Mouse (Mus musculus) gastrocnemius, adult 8-10 months (tissue): Measurements from ENCODE around the gene Zfr2. TPM values are rescaled to one million over a fixed set of nuclear protein-coding genes. Genes with fewer than 3 reads are reported as not detected.
A peak's percentile ranks its signal among the peaks of the same experiment; 100 is the strongest.

Source experiments
- microRNA-seq: library from miRNA; unstranded; fragments of <30 nt; microRNA quantifications from one replicate; pipeline ENCODE4 v1.2.0, GENCODE M21; 2022
- total RNA-seq, 4 experiments: library from RNA; stranded (reverse); gene quantifications; 2 replicates each; pipeline ENCODE4 v1.2.4; 2022

The Zfr2 gene
- total RNA-seq, 4 experiments from 2014 or later, result 1.8 to 2.7 (median 2.1) TPM

Small RNA genes lying within 50 kb of the gene (microRNA-seq; reads per million reads assigned to microRNA genes)
- gene Mir3057, result 31.6 reads per million, percentile 31 among the genes with 10 or more reads in this experiment

Other genes starting within 250 kb of the Zfr2 start
- gene Gng7, start 218.2 kb upstream of the Zfr2 start, total RNA-seq, result 1 to 10 TPM; 1.1 to 2.7 (median 1.7) TPM
- gene Diras1, start 207.5 kb upstream of the Zfr2 start, total RNA-seq, result under 1 TPM in 1 of 4 experiments, not detected in 3; 0.24 TPM
- gene Slc39a3, start 195.7 kb upstream of the Zfr2 start, total RNA-seq, result 10 to 100 TPM; 12.9 to 15.3 (median 13.9) TPM
- 100 to 1,000 TPM in 3 of 4 experiments, 10 to 100 TPM in 1; 99.1 to 108 (median 105) TPM for gene Sgta, start 173.0 kb upstream of the Zfr2 start, total RNA-seq
- 10 to 100 TPM; 21.7 to 24.1 (median 22.9) TPM for gene Thop1, start 163.1 kb upstream of the Zfr2 start, total RNA-seq
- gene Creb3l3, start 134.3 kb upstream of the Zfr2 start, total RNA-seq, result under 1 TPM in 1 of 4 experiments, not detected in 3; 0.44 TPM
- gene Map2k2, start 127.2 kb upstream of the Zfr2 start, total RNA-seq, result 100 to 1,000 TPM; 197 to 233 (median 208) TPM
- gene Zbtb7a, start 97.9 kb upstream of the Zfr2 start, total RNA-seq, result 10 to 100 TPM; 24.8 to 28.9 (median 25.5) TPM
- gene Pias4, start 65.2 kb upstream of the Zfr2 start, total RNA-seq, result 10 to 100 TPM; 14.0 to 19.0 (median 16.2) TPM
- 1,000 to 10,000 TPM; 1,293 to 1,550 (median 1,345) TPM for gene Eef2, start 56.5 kb upstream of the Zfr2 start, total RNA-seq
- gene Dapk3, start 50.1 kb upstream of the Zfr2 start, total RNA-seq, result 10 to 100 TPM; 25.2 to 31.5 (median 27.3) TPM
- not detected for gene 4930442H23Rik, start 49.3 kb upstream of the Zfr2 start, total RNA-seq
- 100 to 1,000 TPM in 1 of 4 experiments, 10 to 100 TPM in 3; 15.3 to 106 (median 44.7) TPM for gene Nmrk2, start 31.1 kb upstream of the Zfr2 start, total RNA-seq
- not detected for gene Atcay, start 2.3 kb upstream of the Zfr2 start, total RNA-seq
- gene Matk, start 19.8 kb downstream of the Zfr2 start, total RNA-seq, result under 1 TPM in 2 of 4 experiments, not detected in 2; 0.31 TPM
- gene Mrpl54, start 33.8 kb downstream of the Zfr2 start, total RNA-seq, result 100 to 1,000 TPM in 3 of 4 experiments, 10 to 100 TPM in 1; 96.1 to 111 (median 102) TPM
- 100 to 1,000 TPM in 2 of 4 experiments, 10 to 100 TPM in 2; 94.6 to 106 (median 98.8) TPM for gene Apba3, start 33.8 kb downstream of the Zfr2 start, total RNA-seq
- not detected for gene Tjp3, start 58.4 kb downstream of the Zfr2 start, total RNA-seq
- gene Pip5k1c, start 59.8 kb downstream of the Zfr2 start, total RNA-seq, result 10 to 100 TPM; 18.5 to 22.8 (median 21.9) TPM
- 10 to 100 TPM in 1 of 4 experiments, 1 to 10 TPM in 3; 9.4 to 11.3 (median 9.8) TPM for gene Cactin, start 87.9 kb downstream of the Zfr2 start, total RNA-seq
- gene Tbxa2r, start 95.6 kb downstream of the Zfr2 start, total RNA-seq, result under 1 TPM; 0.12 to 0.36 (median 0.19) TPM
- 1 to 10 TPM in 1 of 4 experiments, under 1 TPM in 3; 0.46 to 1.2 (median 0.73) TPM for gene Gipc3, start 110.1 kb downstream of the Zfr2 start, total RNA-seq
- 10 to 100 TPM; 16.9 to 22.8 (median 21.1) TPM for gene Hmg20b, start 117.3 kb downstream of the Zfr2 start, total RNA-seq
- 1 to 10 TPM; 1.7 to 3.1 (median 2.1) TPM for gene Mfsd12, start 124.3 kb downstream of the Zfr2 start, total RNA-seq
- gene 4930404N11Rik, start 132.7 kb downstream of the Zfr2 start, total RNA-seq, result under 1 TPM; 0.22 to 0.68 (median 0.60) TPM
- gene Fzr1, start 145.4 kb downstream of the Zfr2 start, total RNA-seq, result 10 to 100 TPM; 14.8 to 18.5 (median 16.6) TPM
- gene Dohh, start 151.3 kb downstream of the Zfr2 start, total RNA-seq, result 10 to 100 TPM; 46.5 to 50.1 (median 47.4) TPM
- 1 to 10 TPM in 2 of 4 experiments, under 1 TPM in 2; 0.59 to 1.8 (median 1.1) TPM for gene Gm48551, start 151.3 kb downstream of the Zfr2 start, total RNA-seq
- 1 to 10 TPM in 2 of 4 experiments, under 1 TPM in 1, not detected in 1; 0.43 to 1.1 (median 1.1) TPM for gene Gm48552, start 155.8 kb downstream of the Zfr2 start, total RNA-seq
- gene Smim24, start 159.9 kb downstream of the Zfr2 start, total RNA-seq, result not detected
- gene Nfic, start 222.5 kb downstream of the Zfr2 start, total RNA-seq, result 100 to 1,000 TPM; 223 to 267 (median 235) TPM
- under 1 TPM in 2 of 4 experiments, not detected in 2; 0.05 to 0.31 TPM for gene Celf5, start 249.6 kb downstream of the Zfr2 start, total RNA-seq